Mouse (Mus musculus) kidney, postnatal 10 days (tissue): Measurements from ENCODE around the gene Tmem200b.
A peak's percentile ranks its signal among the peaks of the same experiment; 100 is the strongest.

ENCODE experiments used
- DNase-seq: peaks from one replicate; pipeline ENCODE4 v3.0.0; 2021; ENCODE audit warnings: mixed read lengths

The Tmem200b gene

DNA sequence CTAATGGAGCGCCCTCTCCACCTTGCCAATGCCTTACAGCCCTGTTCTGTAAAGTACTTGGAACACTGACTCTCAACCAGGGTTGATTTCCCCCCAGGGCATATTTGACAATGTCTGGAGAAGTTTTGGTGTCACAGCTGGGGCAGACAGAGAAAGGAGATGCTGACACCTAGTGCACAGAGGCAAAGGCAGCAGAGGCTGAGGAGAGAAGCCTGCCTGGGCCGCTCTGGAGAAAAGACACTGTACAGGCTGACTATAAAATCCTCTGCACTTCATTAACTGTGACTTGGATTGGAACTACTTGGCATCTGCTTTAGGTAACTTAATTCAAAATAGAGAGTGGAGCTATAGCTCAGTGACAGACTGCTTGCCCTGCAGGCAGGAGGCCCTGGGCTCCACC, 47.3 kb downstream of the Tmem200b start:
- DNase-seq, result peak; percentile 55

DNA sequence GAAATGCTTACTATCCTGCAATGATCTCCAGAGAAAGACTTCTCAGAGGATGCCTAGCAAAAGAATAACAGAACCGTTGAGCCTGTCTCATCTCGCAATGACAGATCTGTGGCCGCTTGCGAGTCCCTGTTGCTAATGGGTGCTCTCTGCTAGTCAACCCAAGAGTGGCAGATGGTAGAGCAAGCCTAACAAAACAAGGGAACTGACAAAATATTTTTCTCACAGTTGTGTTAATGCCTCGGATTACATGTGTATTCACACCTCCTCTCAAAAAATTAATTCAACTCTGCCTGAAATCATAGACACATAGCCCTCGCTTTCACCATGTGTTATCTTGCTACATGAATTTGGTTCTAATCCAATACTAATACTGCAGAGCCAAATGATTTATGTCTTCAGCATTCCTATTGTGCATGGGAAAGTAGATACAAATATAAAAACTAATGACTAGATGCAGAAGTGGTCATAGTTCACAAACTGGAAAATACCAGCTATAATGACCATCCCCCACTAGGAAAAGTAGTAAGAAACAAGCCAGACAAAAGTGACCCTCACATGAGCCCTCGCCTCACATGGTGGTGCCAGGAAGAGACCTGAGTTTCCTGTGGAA, 48.8 kb downstream of the Tmem200b start:
- no peak for DNase-seq
